Mouse (Mus musculus) thymus, adult 2 months (tissue): ENCODE data around the gene D5Ertd579e. TPM values are rescaled to one million over a fixed set of nuclear protein-coding genes. Genes with fewer than 3 reads are reported as not detected.
"Not testable (repeated sequence)": the region's sequence is repeated elsewhere in the genome, so short reads cannot be mapped to it uniquely, and the experiment has no call there.

Source experiments
- DNase-seq: peaks from one replicate; pipeline ENCODE4 v3.0.0; 2021
- H3K27ac ChIP-seq: fragments of 200-500 bp; 2 replicates; pipeline ENCODE4 v1.5.1; 2012; ENCODE audit warnings: low read length, control low read depth; ENCODE audit not compliant: control insufficient read depth, insufficient read depth
- H3K27me3 ChIP-seq: fragments of 200-500 bp; 2 replicates; pipeline ENCODE4 v1.6.1; 2012; ENCODE audit warnings: mild to moderate bottlenecking, low read length, moderate library complexity, mixed read lengths; ENCODE audit not compliant: control insufficient read depth, insufficient read depth
- H3K36me3 ChIP-seq: fragments of 200-500 bp; 2 replicates; pipeline ENCODE4 v1.6.1; 2012; ENCODE audit warnings: mild to moderate bottlenecking, low read length, moderate library complexity; ENCODE audit not compliant: control insufficient read depth, insufficient read depth
- H3K4me1 ChIP-seq: fragments of 200-500 bp; replicated peaks from 2 replicates; pipeline ENCODE4 v1.6.1; 2012; ENCODE audit warnings: low read length; ENCODE audit not compliant: control insufficient read depth, insufficient read depth
- H3K4me3 ChIP-seq: fragments of 200-500 bp; 2 replicates; pipeline ENCODE4 v1.5.1; 2012; ENCODE audit warnings: mild to moderate bottlenecking, low read length, control low read depth, moderate library complexity; ENCODE audit not compliant: control insufficient read depth, insufficient read depth
- CTCF ChIP-seq: fragments of 200-500 bp; IDR thresholded peaks from 2 replicates; pipeline ENCODE4 v1.5.1; 2012; ENCODE audit warnings: mild to moderate bottlenecking, control low read depth, low read length, moderate library complexity, borderline replicate concordance; ENCODE audit not compliant: control insufficient read depth, poor library complexity, insufficient read depth; ENCODE audit errors: extremely low read depth
- POLR2A ChIP-seq: fragments of 200-500 bp; IDR thresholded peaks from 2 replicates; pipeline ENCODE4 v1.6.1; 2012; ENCODE audit warnings: mild to moderate bottlenecking, low read length, control low read depth, moderate library complexity; ENCODE audit not compliant: control insufficient read depth, poor library complexity, insufficient read depth; ENCODE audit errors: extremely low read depth
- WGBS: fragments of 180-500 bp; shearing (Covaris S2); methylation state at CpG from one replicate; pipeline ENCODE4 v1.1.7; 2018; 5-methylcytosine and 5-hydroxymethylcytosine counted together
- polyA plus RNA-seq: library from polyadenylated mRNA; depleted of rRNA; stranded (reverse); fragments of >200 nt; gene quantifications from 2 replicates; pipeline ENCODE4 v1.2.3, GENCODE M21; 2012

Gene D5Ertd579e
- polyA plus RNA-seq, 1 experiment = 26.8 TPM

- DNase-seq = peak; percentile 68
- 14% methylated on average over 7 of the region's 7 CpGs for WGBS
- peak overlapping the region; percentile 82 for H3K27ac ChIP-seq
These were observed 26.5 kb downstream of the D5Ertd579e start for GRCm38 (mm10) chr5:36669021-36670008.

GRCm38 (mm10) chr5:36668572-36668971 lies 27.3 kb downstream of the D5Ertd579e start:
- peak overlapping the region; percentile 82 for H3K27ac ChIP-seq
- H3K4me3 ChIP-seq = no peak overlapping the region
- H3K36me3 ChIP-seq = no peaks in the 10 kb centered on the region
- TF ChIP-seq POLR2A (no peak), CTCF (0 out of 2 replicates have a peak, but pooled peaks have one; percentile 5)
- H3K27me3 ChIP-seq = no peaks in the 10 kb centered on the region
- WGBS = 20% methylated on average over 8 of the region's 8 CpGs
- peak; percentile 51 for DNase-seq
- H3K4me1 ChIP-seq = peaks cover 21% of the 10 kb centered on the region

More at GRCm38 (mm10) chr5:36669021-36670008, 26.5 kb downstream of the D5Ertd579e start:
- peaks cover 21% of the 10 kb centered on the region for H3K4me1 ChIP-seq
- H3K4me3 ChIP-seq = no peak overlapping the region
- no peaks in the 10 kb centered on the region for H3K27me3 ChIP-seq
- no peak for TF ChIP-seq POLR2A
- no peak for TF ChIP-seq CTCF
- no peaks in the 10 kb centered on the region for H3K36me3 ChIP-seq

GRCm38 (mm10) chr5:36667986-36668385 lies 27.8 kb downstream of the D5Ertd579e start:
- not testable (repeated sequence) for H3K27ac ChIP-seq, H3K36me3 ChIP-seq, DNase-seq, H3K27me3 ChIP-seq, H3K4me3 ChIP-seq
- 82% methylated on average over 2 of the region's 2 CpGs for WGBS
- H3K4me1 ChIP-seq = peaks cover 21% of the 10 kb centered on the region

- 93% methylated on average over 5 of the region's 5 CpGs for WGBS
- DNase-seq = no peak
- Histone ChIP-seq H3K36me3 (no peaks in the 10 kb centered on the region), H3K27ac (no peak overlapping the region), H3K4me1 (peaks cover 21% of the 10 kb centered on the region), H3K4me3 (no peak overlapping the region), H3K27me3 (no peaks in the 10 kb centered on the region)
- TF ChIP-seq CTCF = no peak
- TF ChIP-seq POLR2A = no peak
These were observed 28.7 kb downstream of the D5Ertd579e start for GRCm38 (mm10) chr5:36667165-36667564.

- DNase-seq, H3K4me3 ChIP-seq, H3K27ac ChIP-seq, H3K36me3 ChIP-seq, H3K27me3 ChIP-seq: not testable (repeated sequence)
- H3K4me1 ChIP-seq = peaks cover 21% of the 10 kb centered on the region
- 92% methylated on average over 2 of the region's 2 CpGs for WGBS
These were observed 29.1 kb downstream of the D5Ertd579e start for GRCm38 (mm10) chr5:36666699-36667098.

GRCm38 (mm10) chr5:36663329-36663728 lies 32.5 kb downstream of the D5Ertd579e start:
- Histone ChIP-seq H3K4me1 (peaks cover 5% of the 10 kb centered on the region; the same call in 1 of the 2 replicates), H3K27me3 (no peaks in the 10 kb centered on the region), H3K27ac (no peak overlapping the region), H3K36me3 (no peaks in the 10 kb centered on the region), H3K4me3 (no peak overlapping the region)
- WGBS = 43% methylated on average over 2 of the region's 2 CpGs
- TF ChIP-seq CTCF = no peak
- no peak for TF ChIP-seq POLR2A
- DNase-seq = no peak

GRCm38 (mm10) chr5:36660977-36661760 lies 34.7 kb downstream of the D5Ertd579e start:
- not testable (repeated sequence) for H3K4me1 ChIP-seq, DNase-seq, H3K4me3 ChIP-seq, H3K36me3 ChIP-seq, H3K27me3 ChIP-seq, H3K27ac ChIP-seq
